Mouse (Mus musculus) erythroblast, embryonic 14.5 days (primary cell): ENCODE measurements at regions not wholly inside any gene's neighbourhood (a gene's known extent, or its start where the extent isn't known, plus 50 kb on each side); places are given as distances from the start of the nearest gene placed in this dataset.

Experiments used
- GATA1 ChIP-seq: IDR thresholded peaks from 2 replicates; pipeline ENCODE4 v1.6.1; 2012; ENCODE audit warnings: low read length, inconsistent platforms, mixed read lengths
- TAL1 ChIP-seq: IDR thresholded peaks from 3 replicates; pipeline ENCODE4 v1.6.1; 2012; ENCODE audit warnings: low read length, inconsistent platforms, mixed read lengths

DNA sequence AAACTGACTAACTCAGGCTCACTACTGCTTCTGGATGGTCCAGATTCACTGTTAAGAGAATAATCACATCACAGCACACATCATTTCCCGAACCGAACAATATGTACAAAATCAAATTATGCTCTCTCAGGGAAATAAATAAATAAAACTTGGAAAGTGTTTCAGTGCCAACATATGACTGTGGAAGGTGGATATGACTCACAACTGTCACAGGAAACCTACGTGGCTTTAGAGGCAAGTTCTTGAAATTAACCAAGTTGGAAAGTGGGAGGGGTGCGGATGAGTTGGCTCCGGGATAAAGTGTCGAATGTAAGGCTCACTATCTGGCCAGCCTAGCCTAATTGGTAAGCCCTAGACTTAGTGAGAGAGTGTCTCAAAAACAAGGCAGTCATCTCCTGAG is 69.1 kb upstream of the Zdhhc17 start:
- TF ChIP-seq TAL1, result no peak
- no peak for TF ChIP-seq GATA1
